Mouse (Mus musculus) heart, embryonic 15.5 days (tissue): ENCODE measurements around the gene Vmn1r152. TPM values are rescaled to one million over a fixed set of nuclear protein-coding genes. Genes with fewer than 3 reads are reported as not detected.
"Not testable (repeated sequence)": the region's sequence is repeated elsewhere in the genome, so short reads cannot be mapped to it uniquely, and the experiment has no call there.

ENCODE experiments used
- ATAC-seq: fragments of 200-750 bp; cut with Nextera tagmentation; replicated peaks from 2 replicates; pipeline ENCODE4 v1.8.0; 2017; ENCODE audit warnings: low read depth, moderate TSS enrichment; ENCODE audit not compliant: insufficient number of reproducible peaks, insufficient read depth, low FRiP score
- H3K27ac ChIP-seq: fragments of 300-500 bp; sonication (generic); 2 replicates; pipeline ENCODE4 v1.5.1; 2015; ENCODE audit warnings: mild to moderate bottlenecking, inconsistent platforms
- H3K27me3 ChIP-seq: fragments of 300-500 bp; sonication (generic); 2 replicates; pipeline ENCODE4 v1.6.1; 2015; ENCODE audit warnings: inconsistent platforms
- H3K36me3 ChIP-seq: fragments of 300-500 bp; sonication (generic); 2 replicates; pipeline ENCODE4 v1.6.1; 2015; ENCODE audit warnings: mild to moderate bottlenecking, inconsistent platforms
- H3K4me1 ChIP-seq: fragments of 300-500 bp; sonication (generic); replicated peaks from 2 replicates; pipeline ENCODE4 v1.6.1; 2015; ENCODE audit warnings: inconsistent platforms
- H3K4me2 ChIP-seq: fragments of 300-500 bp; sonication (generic); 2 replicates; pipeline ENCODE4 v1.6.1; 2015; ENCODE audit warnings: inconsistent platforms, mild to moderate bottlenecking, moderate library complexity
- H3K4me3 ChIP-seq: fragments of 300-500 bp; sonication (generic); 2 replicates; pipeline ENCODE4 v1.5.1; 2015; ENCODE audit warnings: mild to moderate bottlenecking, inconsistent platforms
- H3K9ac ChIP-seq: fragments of 300-500 bp; sonication (generic); 2 replicates; pipeline ENCODE4 v1.6.1; 2015; ENCODE audit warnings: mild to moderate bottlenecking, inconsistent platforms
- H3K9me3 ChIP-seq: fragments of 300-500 bp; sonication (generic); replicated peaks from 2 replicates; pipeline ENCODE4 v1.6.1; 2016; ENCODE audit warnings: inconsistent platforms
- WGBS: fragments of 180-500 bp; shearing (Covaris S2); methylation state at CpG from one replicate; pipeline ENCODE4 v1.1.7; 2015; ENCODE audit warnings: mixed read lengths; 5-methylcytosine and 5-hydroxymethylcytosine counted together
- polyA plus RNA-seq: library from polyadenylated mRNA; unstranded; fragments of >200 nt; fragmentation: Nextera tagmentation; extraction: Ambion mirVana; gene quantifications from 2 replicates; pipeline ENCODE4 v1.2.1, GENCODE M21; 2015

The Vmn1r152 gene
- not detected in 2 replicates for polyA plus RNA-seq

GRCm38 (mm10) chr7:22522667-22523066 is at the start of gene Vmn1r152:
Vmn1r152 (plus strand) TSS chr7:22522967.
- no CpG with 5 or more reads among the region's 3 CpGs for WGBS
- not testable (repeated sequence) for H3K4me3 ChIP-seq, ATAC-seq

GRCm38 (mm10) chr7:22499578-22499977 is 23.2 kb upstream of the Vmn1r152 start, which contains the start of gene Vmn1r151:
Vmn1r151 (minus strand) TSS chr7:22499678.
- WGBS, result 23% methylated on average over 2 of the region's 3 CpGs
- H3K9ac ChIP-seq, H3K27me3 ChIP-seq, ATAC-seq, H3K4me2 ChIP-seq, H3K4me3 ChIP-seq, H3K9me3 ChIP-seq, H3K36me3 ChIP-seq, H3K4me1 ChIP-seq, H3K27ac ChIP-seq: not testable (repeated sequence)

More at GRCm38 (mm10) chr7:22522667-22523066, at the start of gene Vmn1r152:
- not testable (repeated sequence) for H3K9me3 ChIP-seq, H3K27ac ChIP-seq, H3K4me1 ChIP-seq, H3K9ac ChIP-seq, H3K27me3 ChIP-seq, H3K4me2 ChIP-seq, H3K36me3 ChIP-seq

- H3K4me2 ChIP-seq, H3K9me3 ChIP-seq, H3K9ac ChIP-seq, H3K4me1 ChIP-seq, ATAC-seq, H3K4me3 ChIP-seq, H3K27me3 ChIP-seq, H3K27ac ChIP-seq, H3K36me3 ChIP-seq: not testable (repeated sequence)
- no CpG with 5 or more reads among the region's 1 CpGs for WGBS
These were observed 12.0 kb downstream of the Vmn1r152 start, which contains the start of gene Gm8677 for GRCm38 (mm10) chr7:22534787-22535186. Gm8677 (minus strand) TSS chr7:22534887.

- not testable (repeated sequence) for ATAC-seq, H3K27ac ChIP-seq, H3K27me3 ChIP-seq, H3K4me1 ChIP-seq, H3K9ac ChIP-seq, H3K4me2 ChIP-seq, H3K36me3 ChIP-seq, H3K9me3 ChIP-seq, H3K4me3 ChIP-seq
- no CpG with 5 or more reads among the region's 3 CpGs for WGBS
These were observed 42.5 kb downstream of the Vmn1r152 start, which contains the start of gene Gm4201 for GRCm38 (mm10) chr7:22565243-22565642. Gm4201 (minus strand) TSS chr7:22565343.

Other genes with a start within 250 kb of the Vmn1r152 start
- gene Gm4187, start 193.2 kb upstream of the Vmn1r152 start, polyA plus RNA-seq, result not detected in 2 replicates
- gene Gm8660, start 151.9 kb upstream of the Vmn1r152 start, polyA plus RNA-seq, result not detected in 2 replicates
- gene Vmn1r148, start 109.4 kb upstream of the Vmn1r152 start, polyA plus RNA-seq, result not detected in 2 replicates
- not detected in 2 replicates for gene Vmn1r149, start 84.7 kb upstream of the Vmn1r152 start, polyA plus RNA-seq
- not detected in 2 replicates for gene Gm10665, start 58.9 kb upstream of the Vmn1r152 start, polyA plus RNA-seq
- gene Vmn1r151, start 23.3 kb upstream of the Vmn1r152 start, polyA plus RNA-seq, result not detected in 2 replicates
- not detected in 2 replicates for gene Gm8677, start 11.9 kb downstream of the Vmn1r152 start, polyA plus RNA-seq
- not detected in 2 replicates for gene Gm4201, start 42.4 kb downstream of the Vmn1r152 start, polyA plus RNA-seq
- gene Gm4565, start 65.2 kb downstream of the Vmn1r152 start, polyA plus RNA-seq, result not detected in 2 replicates
- not detected in 2 replicates for gene Vmn1r155, start 135.1 kb downstream of the Vmn1r152 start, polyA plus RNA-seq
- not detected in 2 replicates for gene Gm8693, start 169.3 kb downstream of the Vmn1r152 start, polyA plus RNA-seq
- not detected in 2 replicates for gene Gm4567, start 196.7 kb downstream of the Vmn1r152 start, polyA plus RNA-seq
- not detected in 2 replicates for gene Vmn1r157, start 238.7 kb downstream of the Vmn1r152 start, polyA plus RNA-seq